In the genomic region with DNA sequence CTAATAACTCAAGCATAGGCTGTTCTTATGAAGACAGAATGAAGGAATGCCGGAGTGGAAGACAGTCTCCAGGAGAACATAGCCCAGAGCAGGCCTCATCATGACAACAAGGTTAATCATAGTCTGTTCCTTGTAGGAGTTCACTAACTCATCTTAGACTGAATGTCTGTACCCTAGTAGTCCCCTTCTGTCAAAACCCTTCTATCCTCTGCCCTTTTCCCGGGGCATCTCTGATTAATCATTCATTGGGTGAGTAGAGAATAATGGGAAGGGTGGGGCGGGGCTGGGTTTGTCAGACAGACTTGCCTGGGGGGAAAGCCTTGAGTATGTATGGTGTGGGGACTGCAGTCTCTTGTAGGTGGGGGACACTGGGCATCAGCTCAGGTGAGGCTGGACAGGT, we compare ENCODE assay signal across 19 mouse cellular contexts.
DNase-seq lines count a peak whose midpoint lies in the region; ATAC-seq lines count a peak whose summit lies in the region.
"Had no signal": no experiment of that assay in that cellular context is flagged by ENCODE, and none has a peak within 500 bp of the region (broad histone marks: within the 10 kb centered on the region; RNA-seq: fewer than 3 reads in every experiment).

No protein-coding gene starts in this region.

- no peak overlapping the region for H3K27ac ChIP-seq in heart, embryonic 10.5 days
- H3K27ac ChIP-seq in kidney, embryonic 15.5 days: peak overlapping the region; percentile 73; the same call in 1 of the 2 replicates
- no peak overlapping the region for H3K27ac ChIP-seq in midbrain, embryonic 16.5 days (ENCODE audit: low read length)
- no peak overlapping the region for H3K27ac ChIP-seq in midbrain, embryonic 11.5 days (ENCODE audit: low read depth, low read length)
- H3K27ac ChIP-seq: embryonic facial prominence, embryonic 13.5 days; forebrain, embryonic 12.5 days; hindbrain, embryonic 13.5 days had no signal

- no peaks in the 10 kb centered on the region for H3K9me3 ChIP-seq in heart, embryonic 10.5 days
- no peaks in the 10 kb centered on the region for H3K9me3 ChIP-seq in kidney, embryonic 15.5 days (replicated peaks)
- no peaks in the 10 kb centered on the region for H3K9me3 ChIP-seq in midbrain, embryonic 16.5 days (replicated peaks; ENCODE audit: control insufficient read depth, low read length, poor library complexity, severe bottlenecking)
- no peaks in the 10 kb centered on the region for H3K9me3 ChIP-seq in midbrain, embryonic 11.5 days (ENCODE audit: control insufficient read depth, low read length)
- H3K9me3 ChIP-seq: embryonic facial prominence, embryonic 13.5 days; forebrain, embryonic 12.5 days; hindbrain, embryonic 13.5 days had no signal

- H3K27me3 ChIP-seq in heart, embryonic 10.5 days (ENCODE audit: insufficient read depth, poor library complexity, severe bottlenecking): no peaks in the 10 kb centered on the region
- no peaks in the 10 kb centered on the region for H3K27me3 ChIP-seq in kidney, embryonic 15.5 days
- no peaks in the 10 kb centered on the region for H3K27me3 ChIP-seq in midbrain, embryonic 16.5 days (ENCODE audit: control insufficient read depth, insufficient read depth, low read depth, low read length)
- no peaks in the 10 kb centered on the region; the same call in 1 of the 2 replicates for H3K27me3 ChIP-seq in midbrain, embryonic 11.5 days (ENCODE audit: control insufficient read depth, insufficient read depth, low read length)
- H3K27me3 ChIP-seq: embryonic facial prominence, embryonic 13.5 days; forebrain, embryonic 12.5 days; hindbrain, embryonic 13.5 days had no signal

- ATAC-seq in kidney, embryonic 15.5 days (replicated peaks; ENCODE audit: low FRiP score): peak; percentile 22
- 0 out of 2 replicates have a peak, but pooled peaks have one; percentile 34 for ATAC-seq in midbrain, embryonic 16.5 days
- no peak for ATAC-seq in midbrain, embryonic 11.5 days (ENCODE audit: low FRiP score)
- ATAC-seq: forebrain, embryonic 16.5 days had no signal

- H3K36me3 ChIP-seq in heart, embryonic 10.5 days: no peaks in the 10 kb centered on the region
- no peaks in the 10 kb centered on the region for H3K36me3 ChIP-seq in kidney, embryonic 15.5 days
- H3K36me3 ChIP-seq in midbrain, embryonic 16.5 days (ENCODE audit: control insufficient read depth, insufficient read depth, low read length): no peaks in the 10 kb centered on the region
- H3K36me3 ChIP-seq in midbrain, embryonic 11.5 days (ENCODE audit: control insufficient read depth, insufficient read depth, low read length): no peaks in the 10 kb centered on the region
- H3K36me3 ChIP-seq: embryonic facial prominence, embryonic 13.5 days; forebrain, embryonic 12.5 days; hindbrain, embryonic 13.5 days had no signal

- H3K4me1 ChIP-seq in heart, embryonic 10.5 days: peaks cover 64% of the 10 kb centered on the region
- peaks cover 55% of the 10 kb centered on the region for H3K4me1 ChIP-seq in kidney, embryonic 15.5 days
- H3K4me1 ChIP-seq in midbrain, embryonic 16.5 days (ENCODE audit: control insufficient read depth, insufficient read depth, low read length): peaks cover 6% of the 10 kb centered on the region; the same call in 1 of the 2 replicates
- H3K4me1 ChIP-seq in midbrain, embryonic 11.5 days (ENCODE audit: control insufficient read depth, insufficient read depth, low read length): peaks cover 2% of the 10 kb centered on the region

- H3K9ac ChIP-seq in kidney, embryonic 15.5 days: no peak overlapping the region
- H3K9ac ChIP-seq in midbrain, embryonic 16.5 days (ENCODE audit: low read depth, low read length): no peak overlapping the region
- H3K9ac ChIP-seq in midbrain, embryonic 11.5 days (ENCODE audit: low read length): no peak overlapping the region
- H3K9ac ChIP-seq: embryonic facial prominence, embryonic 13.5 days; forebrain, embryonic 12.5 days; hindbrain, embryonic 13.5 days had no signal

- no peak overlapping the region for H3K4me3 ChIP-seq in heart, embryonic 10.5 days
- H3K4me3 ChIP-seq in kidney, embryonic 15.5 days (replicated peaks): no peak overlapping the region
- no peak overlapping the region for H3K4me3 ChIP-seq in midbrain, embryonic 16.5 days (ENCODE audit: low read depth, low read length)
- H3K4me3 ChIP-seq in midbrain, embryonic 11.5 days (ENCODE audit: low read depth, low read length): no peak overlapping the region
- H3K4me3 ChIP-seq: embryonic facial prominence, embryonic 13.5 days; forebrain, embryonic 12.5 days; hindbrain, embryonic 13.5 days had no signal

- peak; percentile 80 for DNase-seq in heart, adult 11 months
- DNase-seq in heart, embryonic 10.5 days (ENCODE audit: low spot score): no peak
- DNase-seq in kidney, postnatal 14 days: no peak
- no peak for DNase-seq in midbrain, embryonic 11.5 days (ENCODE audit: low spot score, missing footprints)
- no peak for DNase-seq in spleen, postnatal 36 days (ENCODE audit: low spot score in 2 of 2)
- DNase-seq: adrenal gland, adult 2 months; adrenal gland, postnatal 25 days; cerebellum, adult 18-20 months; cerebellum, adult 9-11 months; cerebellum, postnatal 36 days; gastrocnemius, postnatal 25 days; heart, postnatal 10 days; heart, postnatal 4 days had no signal

- no peak overlapping the region for H3K4me2 ChIP-seq in kidney, embryonic 15.5 days
- no peak overlapping the region for H3K4me2 ChIP-seq in midbrain, embryonic 16.5 days (ENCODE audit: low read length)
- no peak overlapping the region for H3K4me2 ChIP-seq in midbrain, embryonic 11.5 days
- H3K4me2 ChIP-seq: embryonic facial prominence, embryonic 13.5 days; forebrain, embryonic 12.5 days; hindbrain, embryonic 13.5 days had no signal

- WGBS in heart, embryonic 10.5 days: 82% methylated on average over 3 of the region's 3 CpGs
- WGBS in kidney, embryonic 15.5 days: 70% methylated on average over 3 of the region's 3 CpGs
- 82% methylated on average over 3 of the region's 3 CpGs for WGBS in midbrain, embryonic 16.5 days
- WGBS in midbrain, embryonic 11.5 days: 73% methylated on average over 3 of the region's 3 CpGs
